Mouse (Mus musculus) CH12F3 (cell line): Measurements from ENCODE around the gene Cd72.

ENCODE experiments used
- in situ Hi-C: fragments of 300-500 bp; cut with MboI; formaldehyde crosslinking; loops from 2 replicates; pipeline ENCODE4 v1.14.3; 2020; ENCODE audit warnings: low sequenced_read_pairs

Gene Cd72

GRCm38 (mm10) chr4:43428946-43429345 is 25.5 kb downstream of the Cd72 start, which contains the start of gene Fam166b:
TSS of gene Fam166b (minus strand) at chr4:43429134.
- in situ Hi-C loops: loop anchor here (25.0 kb wide), 1 partner anchor 433 kb away; the partner anchor contains the start of gene Olfr155

- in situ Hi-C loops: loop anchor here (25.0 kb wide), 1 partner anchor 434 kb away; the partner anchor contains the start of gene Olfr155
These were observed 26.1 kb downstream of the Cd72 start for GRCm38 (mm10) chr4:43428180-43428861.

GRCm38 (mm10) chr4:43427501-43428179 is 26.8 kb downstream of the Cd72 start:
- in situ Hi-C loops: loop anchor here (25.0 kb wide), 1 partner anchor 435 kb away; the partner anchor contains the start of gene Olfr155

GRCm38 (mm10) chr4:43426487-43426886 is 27.9 kb downstream of the Cd72 start:
- in situ Hi-C loops: loop anchor here (25.0 kb wide), 1 partner anchor 436 kb away; the partner anchor contains the start of gene Olfr155

- in situ Hi-C loops: loop anchor here (25.0 kb wide), 1 partner anchor 436 kb away; the partner anchor contains the start of gene Olfr155
These were observed 28.6 kb downstream of the Cd72 start for GRCm38 (mm10) chr4:43425648-43426380.

GRCm38 (mm10) chr4:43425197-43425596 is 29.2 kb downstream of the Cd72 start:
- in situ Hi-C loops: loop anchor here (25.0 kb wide), 1 partner anchor 437 kb away; the partner anchor contains the start of gene Olfr155

GRCm38 (mm10) chr4:43424072-43424471 is 30.4 kb downstream of the Cd72 start:
- in situ Hi-C loops: no loop called here

- in situ Hi-C loops: no loop called here
These were observed 31.0 kb downstream of the Cd72 start for GRCm38 (mm10) chr4:43423267-43423934.

GRCm38 (mm10) chr4:43421632-43422240 is 32.7 kb downstream of the Cd72 start:
- in situ Hi-C loops: no loop called here

GRCm38 (mm10) chr4:43420305-43420704 is 34.1 kb downstream of the Cd72 start:
- in situ Hi-C loops: no loop called here

GRCm38 (mm10) chr4:43419801-43420281 is 34.6 kb downstream of the Cd72 start:
- in situ Hi-C loops: no loop called here

- in situ Hi-C loops: no loop called here
These were observed 35.3 kb downstream of the Cd72 start for GRCm38 (mm10) chr4:43418973-43419656.

- in situ Hi-C loops: no loop called here
These were observed 36.0 kb downstream of the Cd72 start for GRCm38 (mm10) chr4:43418450-43418849.

- in situ Hi-C loops: no loop called here
These were observed 37.0 kb downstream of the Cd72 start for GRCm38 (mm10) chr4:43417269-43418062.

GRCm38 (mm10) chr4:43416071-43416490 is 38.3 kb downstream of the Cd72 start:
- in situ Hi-C loops: no loop called here

GRCm38 (mm10) chr4:43415221-43416070 is 39.0 kb downstream of the Cd72 start:
- in situ Hi-C loops: no loop called here

- in situ Hi-C loops: no loop called here
These were observed 39.7 kb downstream of the Cd72 start for GRCm38 (mm10) chr4:43414761-43415160.
